Mouse (Mus musculus) erythroblast, adult 5-6 weeks (primary cell): Measurements from ENCODE around the gene Nlk. TPM values are rescaled to one million over a fixed set of nuclear protein-coding genes. Genes with fewer than 3 reads are reported as not detected.
"Not testable (repeated sequence)": the region's sequence is repeated elsewhere in the genome, so short reads cannot be mapped to it uniquely, and the experiment has no call there.

Source experiments
- ATAC-seq: replicated peaks from 2 replicates; pipeline ENCODE4 v1.8.0; 2016; ENCODE audit warnings: moderate number of reproducible peaks, mild to moderate bottlenecking, moderate TSS enrichment, inconsistent platforms; ENCODE audit not compliant: poor library complexity, low FRiP score, severe bottlenecking
- total RNA-seq, 2 experiments: library from RNA; stranded (forward) in 1 of 2; stranded (reverse) in 1 of 2; fragments of 150-400 nt in 1 of 2; fragments of 200-764, 138-1000 nt in 1 of 2; gene quantifications; 2 replicates each; pipeline versions ENCODE4 v1.2.3 to v1.2.4; 2015 to 2017; ENCODE audit warnings: low replicate concordance in 2 of 2

Gene Nlk
- total RNA-seq, 2 experiments from 2014 or later, result 2.7 to 5.2 TPM

DNA sequence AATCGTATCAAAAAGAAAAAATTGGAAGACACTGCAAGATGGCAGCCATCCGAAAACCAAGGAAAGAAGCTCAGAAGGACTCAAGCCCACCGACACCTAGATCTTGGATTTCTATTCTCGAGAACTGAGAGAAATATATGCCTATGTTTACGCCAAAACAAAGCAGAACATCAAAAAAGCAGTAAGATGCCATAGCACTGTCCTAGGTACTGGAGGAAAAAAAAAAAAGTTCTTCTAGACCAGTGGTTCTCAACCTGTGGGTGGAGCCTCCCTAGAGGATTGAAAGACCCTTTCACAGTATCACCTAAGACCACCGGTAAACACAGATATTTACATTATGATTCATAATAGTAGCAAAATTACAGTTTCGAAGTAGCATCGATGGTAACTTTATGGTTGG is 3.9 kb downstream of the Nlk start:
- no peak for ATAC-seq

DNA sequence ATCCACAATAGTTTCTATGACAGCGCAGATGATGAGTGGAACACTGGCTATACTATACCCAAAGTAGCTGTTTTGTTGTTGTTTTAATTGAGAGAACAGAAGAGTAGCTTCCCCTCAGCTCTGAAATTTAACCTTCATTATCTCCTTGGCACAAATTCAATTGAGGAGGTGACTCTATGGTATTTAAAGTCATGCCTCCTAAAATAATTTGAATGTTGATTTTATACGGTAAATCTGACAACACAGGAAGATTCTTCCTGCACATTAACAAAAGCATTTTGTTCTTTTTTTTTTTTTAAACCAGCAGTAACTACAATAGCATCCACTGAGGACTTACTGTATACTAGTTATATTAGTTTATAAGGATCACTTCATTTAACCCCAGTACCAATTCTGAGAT is 6.0 kb downstream of the Nlk start:
- no peak for ATAC-seq

DNA sequence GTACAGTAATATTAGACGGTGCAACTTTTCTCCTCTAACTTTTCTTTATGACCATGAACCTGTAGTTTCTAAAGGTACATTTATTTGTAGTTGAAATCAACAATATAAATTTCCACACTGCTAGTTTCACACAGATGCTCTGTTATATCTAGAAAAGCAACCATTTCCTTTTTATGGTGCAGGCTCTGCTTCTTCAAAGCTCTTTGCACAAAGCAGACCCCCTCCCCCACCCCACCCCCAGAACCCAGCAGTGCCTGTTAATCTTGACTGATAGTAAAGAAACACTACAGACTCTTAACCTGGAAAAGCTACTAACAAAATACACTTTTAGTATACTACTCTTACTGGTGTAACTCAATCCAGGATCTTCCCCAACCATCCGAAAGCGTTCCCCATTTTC is 6.6 kb downstream of the Nlk start:
- ATAC-seq, result no peak

DNA sequence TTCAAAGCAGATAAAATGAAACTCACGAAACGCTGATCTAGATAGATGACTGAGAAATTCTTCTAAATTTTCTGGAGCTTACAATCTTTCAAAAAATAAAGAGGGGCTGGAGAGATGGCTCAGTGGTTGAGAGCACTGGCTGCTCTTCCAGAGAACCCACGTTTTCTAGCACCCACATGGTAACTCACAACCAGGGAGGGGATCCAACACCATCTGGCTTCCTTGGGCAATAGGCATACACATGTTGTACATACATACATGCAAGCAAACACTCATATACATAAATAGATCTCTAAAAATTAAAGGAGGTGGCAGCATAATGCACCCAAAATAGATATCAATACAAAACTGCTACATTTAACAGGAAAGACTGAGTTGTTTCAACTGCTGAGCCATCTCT is 16.1 kb downstream of the Nlk start:
- ATAC-seq, result no peak

DNA sequence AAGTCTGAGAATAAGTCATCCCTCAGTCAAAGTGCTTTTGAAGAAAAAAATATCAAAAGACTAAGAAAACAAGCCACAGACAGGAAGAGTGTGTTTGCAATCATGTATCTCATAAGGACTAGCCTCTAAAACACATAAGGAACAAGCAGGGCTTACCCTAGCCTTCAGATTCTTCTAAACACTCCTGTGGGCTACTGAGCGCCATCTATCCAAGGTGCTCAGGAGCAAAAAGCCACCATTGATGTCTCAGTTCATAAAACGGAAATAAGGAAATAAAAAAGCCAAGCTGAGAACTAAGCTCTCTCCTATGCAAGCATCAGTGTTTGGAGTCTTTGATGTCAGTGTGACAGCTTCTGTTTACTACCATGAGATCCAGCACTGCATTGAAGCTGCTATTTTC is 18.4 kb downstream of the Nlk start:
- ATAC-seq, result no peak

DNA sequence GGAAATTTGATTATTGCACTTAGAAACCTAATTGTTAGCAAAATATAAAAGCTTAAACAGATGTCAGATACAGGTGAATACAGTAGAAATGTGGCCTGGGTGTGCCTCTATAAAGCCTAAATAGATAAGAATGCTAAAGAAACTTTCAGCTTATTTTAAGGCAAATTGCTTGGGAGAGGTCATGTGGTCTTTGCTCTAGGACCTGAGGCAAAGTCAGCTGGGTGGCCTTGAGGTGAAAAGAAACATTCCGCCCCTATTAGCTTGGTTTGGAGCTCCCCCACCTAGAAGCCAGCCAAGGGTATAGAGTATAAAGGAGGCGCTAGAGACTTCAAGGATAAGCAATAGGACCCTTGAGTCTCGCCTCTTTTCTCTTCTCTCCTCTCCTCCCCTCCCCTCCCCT is 28.5 kb downstream of the Nlk start:
- ATAC-seq, result no peak

DNA sequence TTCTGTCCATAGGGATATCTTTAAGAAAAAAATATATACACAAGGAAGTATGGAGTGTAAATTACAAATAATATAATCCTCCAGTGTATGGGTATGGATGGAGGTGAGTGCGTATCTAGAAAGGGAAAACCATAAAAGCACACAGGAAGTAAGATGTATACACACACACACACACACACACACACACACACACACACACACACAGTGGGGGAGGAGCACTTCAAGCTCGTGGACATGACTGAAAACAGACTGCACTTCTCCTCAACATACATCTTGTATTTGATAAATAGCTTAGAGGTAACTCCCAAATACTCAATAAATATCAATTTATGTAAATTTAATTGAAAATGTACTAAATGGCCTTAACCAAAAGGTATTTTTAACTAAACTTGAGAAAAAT is 32.3 kb downstream of the Nlk start:
- ATAC-seq, result no peak

DNA sequence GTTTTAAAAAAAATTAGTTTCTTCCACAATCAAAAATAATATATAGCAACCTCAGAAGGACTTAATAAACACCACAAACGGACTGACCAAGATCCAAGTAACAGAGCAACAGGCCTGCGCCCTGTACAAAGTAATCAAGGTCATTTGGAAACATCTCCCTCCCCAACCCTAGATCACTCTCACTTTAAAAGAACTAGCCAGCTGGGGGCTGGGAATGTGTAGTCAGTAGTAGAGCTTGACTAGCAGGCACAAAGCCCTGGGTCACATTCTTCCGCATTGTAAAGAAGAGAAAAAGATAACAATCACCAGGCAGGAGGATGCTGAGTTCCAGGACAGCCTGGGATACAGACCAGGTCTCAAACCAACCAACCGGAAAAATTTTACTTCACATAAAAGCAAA is 33.3 kb downstream of the Nlk start:
- no peak for ATAC-seq

DNA sequence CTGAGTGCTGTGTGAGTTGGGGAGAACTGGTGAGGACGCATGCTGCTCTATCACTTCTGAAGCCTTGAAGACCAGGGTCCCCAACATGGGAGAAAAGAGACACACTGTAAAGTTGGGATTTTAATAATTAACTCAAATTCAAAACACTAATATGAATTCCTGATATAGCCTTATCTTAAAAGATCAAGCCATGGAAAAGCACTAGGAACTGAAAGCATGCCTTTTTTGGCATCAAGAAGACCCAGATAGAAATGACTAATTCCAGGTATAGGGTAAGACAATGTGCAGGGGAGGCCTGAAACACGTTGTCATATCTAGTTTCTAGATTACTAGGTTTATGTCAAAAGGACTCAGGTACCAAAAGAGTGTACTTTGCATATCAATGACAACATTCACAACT is 48.0 kb downstream of the Nlk start:
- ATAC-seq, result no peak

DNA sequence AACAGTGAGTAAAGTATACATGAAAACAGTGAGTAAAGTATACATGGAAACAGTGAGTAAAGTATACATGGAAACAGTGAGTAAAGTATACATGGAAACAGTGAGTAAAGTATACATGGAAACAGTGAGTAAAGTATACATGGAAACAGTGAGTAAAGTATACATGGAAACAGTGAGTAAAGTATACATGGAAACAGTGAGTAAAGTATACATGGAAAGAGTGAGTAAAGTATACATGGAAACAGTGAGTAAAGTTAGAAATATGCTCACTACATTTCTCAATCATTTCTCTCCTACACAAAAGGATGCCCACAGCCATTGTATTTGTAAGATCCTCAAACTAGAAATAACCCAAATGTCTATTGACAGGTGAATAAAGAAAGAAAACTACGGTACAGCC is 48.8 kb downstream of the Nlk start:
- ATAC-seq, result not testable (repeated sequence)

DNA sequence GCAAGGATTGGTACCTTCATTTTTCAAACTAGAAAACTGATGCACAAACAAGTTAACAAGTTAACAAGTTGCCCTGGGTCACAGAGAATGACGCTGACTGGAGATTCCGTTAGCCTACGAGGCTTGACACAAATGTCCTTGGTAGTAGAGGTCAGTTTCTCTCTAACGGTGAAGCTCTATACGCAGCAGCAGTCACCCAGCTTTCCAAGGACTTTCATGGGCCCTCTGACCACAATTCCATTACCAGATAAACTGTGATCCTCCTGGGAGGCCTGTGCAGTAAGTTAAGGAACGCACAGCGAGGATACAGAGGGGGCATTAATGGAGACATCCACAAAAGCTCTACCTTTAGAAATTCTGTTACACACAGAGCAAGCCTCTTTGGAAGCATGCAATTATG is 53.4 kb downstream of the Nlk start:
- no peak for ATAC-seq

DNA sequence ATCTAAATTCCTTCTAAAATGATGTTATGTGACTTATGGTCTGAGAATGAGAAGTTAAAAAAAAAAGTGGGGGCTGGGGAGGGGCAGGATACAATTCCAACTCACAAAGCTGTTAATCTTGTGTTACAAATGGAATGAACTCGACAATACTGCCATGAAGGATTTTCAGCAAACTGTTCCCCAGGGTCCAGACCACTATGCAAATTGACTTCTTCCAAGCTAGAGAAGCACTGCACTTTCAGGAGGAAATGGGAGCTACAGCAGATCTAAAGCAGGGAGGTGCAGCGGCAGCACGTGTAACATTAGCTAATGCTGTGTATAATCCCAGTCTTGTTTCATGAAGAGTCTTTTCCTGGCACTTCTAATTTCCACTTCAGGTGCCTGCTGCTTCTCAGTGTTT is 55.0 kb downstream of the Nlk start:
- no peak for ATAC-seq

DNA sequence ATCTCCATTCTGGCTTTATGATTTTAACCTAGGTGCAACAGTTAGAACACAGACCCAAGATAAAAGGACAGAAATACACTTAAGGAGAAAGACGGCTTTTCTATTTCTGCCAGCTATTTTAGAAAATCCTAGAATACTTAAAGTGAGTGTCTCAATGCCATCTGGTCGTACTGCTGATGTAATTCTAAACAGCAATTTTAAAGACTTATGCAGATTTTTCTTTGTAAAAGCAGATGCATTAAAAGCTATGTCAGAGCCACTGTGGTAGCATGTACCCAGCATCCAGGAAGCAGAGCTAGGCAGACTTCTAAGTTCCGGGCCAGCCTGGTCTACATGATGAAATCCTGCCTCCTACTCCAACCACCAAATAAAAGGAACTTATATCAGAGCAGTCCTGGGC is 56.1 kb downstream of the Nlk start:
- no peak for ATAC-seq

DNA sequence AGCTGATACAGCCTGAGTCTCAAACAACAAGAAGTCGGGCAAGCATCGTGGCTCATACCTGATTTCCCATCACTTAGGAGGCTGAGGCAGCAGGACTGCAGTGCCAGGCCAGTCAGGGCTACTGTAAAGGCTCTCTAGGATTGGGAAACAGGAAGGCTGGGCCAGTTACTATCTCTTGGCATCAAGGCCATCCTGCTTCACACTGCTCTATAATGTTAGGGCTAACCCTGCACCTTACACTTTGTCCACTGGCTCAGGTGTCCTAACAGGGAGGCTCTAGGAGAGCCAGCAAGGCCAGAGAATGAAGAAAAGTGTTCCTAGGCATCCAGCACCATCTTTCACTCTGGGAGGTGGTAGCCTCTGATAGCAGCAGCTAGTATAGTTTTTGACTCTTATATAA is 64.4 kb downstream of the Nlk start:
- ATAC-seq, result no peak

DNA sequence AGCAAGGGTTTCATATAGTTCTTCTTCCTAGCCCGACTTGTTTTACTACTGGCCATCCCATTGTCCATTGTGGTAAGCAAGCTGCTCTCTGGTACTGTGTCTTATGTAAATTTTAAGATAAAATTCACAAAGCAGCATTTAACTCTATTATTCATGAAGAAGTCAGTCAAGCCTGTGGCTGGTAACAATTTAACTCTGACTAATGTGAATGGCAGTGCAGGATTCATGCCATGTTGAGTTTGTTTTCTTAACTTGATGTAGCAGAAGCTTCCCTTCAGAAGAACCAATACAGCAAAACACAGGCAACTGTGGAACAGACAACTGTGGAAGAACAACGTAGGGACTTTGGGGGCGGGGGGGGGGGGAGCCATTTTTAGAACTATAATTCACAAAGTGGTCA is 68.3 kb downstream of the Nlk start:
- no peak for ATAC-seq

DNA sequence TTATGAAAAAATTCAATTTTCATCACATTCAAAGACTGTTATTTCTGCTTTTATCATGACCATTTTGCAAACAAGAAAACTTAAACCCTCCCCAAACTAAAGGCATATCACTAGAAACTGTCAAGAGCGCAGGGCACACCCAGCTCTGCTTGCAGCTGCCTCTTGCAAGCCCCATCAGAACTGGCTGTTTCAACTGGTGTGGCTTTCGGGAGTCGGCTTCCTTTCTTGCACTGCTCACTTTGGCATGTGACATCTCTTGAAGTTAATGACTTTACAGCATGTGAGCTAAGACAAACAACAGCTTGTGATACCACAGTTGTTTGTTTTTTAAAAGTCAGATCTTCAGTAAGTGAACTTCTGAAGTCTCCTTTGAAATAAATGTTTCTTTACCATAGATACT is 72.8 kb downstream of the Nlk start:
- no peak for ATAC-seq

DNA sequence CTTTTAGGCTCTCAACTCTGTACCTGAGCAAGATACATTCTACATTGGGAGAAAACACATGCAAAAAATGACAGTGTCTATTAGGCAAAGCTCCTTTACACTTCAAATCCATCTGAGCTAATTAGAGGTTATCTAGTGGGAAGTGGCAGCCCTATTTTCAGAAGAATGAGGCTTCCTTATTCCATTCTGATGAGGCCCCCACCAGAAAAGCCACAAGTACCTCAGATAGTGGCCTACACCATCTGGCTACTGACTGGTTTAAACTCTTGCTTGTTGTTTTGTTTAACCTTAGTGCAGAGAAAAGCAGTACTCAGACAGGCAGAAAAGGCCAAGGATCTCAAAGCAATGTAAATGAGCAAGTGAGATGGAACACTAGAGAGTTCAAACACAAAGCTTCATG is 75.2 kb downstream of the Nlk start:
- ATAC-seq, result no peak

DNA sequence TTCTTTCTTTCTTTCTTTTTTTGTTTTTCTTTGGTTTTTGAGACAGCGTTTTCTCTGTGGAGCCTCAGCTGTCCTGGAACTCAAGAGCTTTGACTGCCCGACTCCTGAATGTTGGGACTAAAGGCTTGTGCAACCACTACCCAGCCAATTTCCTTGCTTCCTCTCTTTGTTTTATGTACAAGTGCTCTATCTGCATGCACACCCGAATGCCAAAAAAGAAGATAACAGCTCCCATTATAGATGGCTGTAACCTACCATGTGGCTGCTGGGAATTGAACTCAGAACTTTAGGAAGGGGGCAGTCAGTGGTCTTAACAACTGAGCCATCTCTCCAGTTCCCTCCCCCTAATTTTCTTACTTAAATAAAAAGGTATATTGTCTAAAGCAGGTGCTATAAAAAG is 77.0 kb downstream of the Nlk start:
- no peak for ATAC-seq

DNA sequence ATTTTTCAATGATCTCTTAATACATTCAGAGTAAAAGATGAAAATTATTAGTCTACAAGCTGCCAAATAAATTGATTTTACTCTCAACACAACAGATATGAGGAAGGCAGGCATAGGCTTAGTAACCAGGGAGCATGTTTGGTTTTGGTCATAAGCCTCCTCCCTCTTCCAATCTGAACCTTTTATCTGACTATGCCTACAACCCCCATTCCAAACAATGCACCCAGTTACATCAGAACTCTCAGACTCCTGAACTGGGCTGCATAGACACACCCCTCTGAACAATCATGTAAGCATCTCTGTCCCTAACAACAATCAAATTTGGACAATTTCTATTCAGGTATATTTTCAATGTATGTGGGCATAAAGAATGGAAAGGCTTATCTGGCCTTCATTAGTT is 85.9 kb downstream of the Nlk start:
- ATAC-seq, result no peak

DNA sequence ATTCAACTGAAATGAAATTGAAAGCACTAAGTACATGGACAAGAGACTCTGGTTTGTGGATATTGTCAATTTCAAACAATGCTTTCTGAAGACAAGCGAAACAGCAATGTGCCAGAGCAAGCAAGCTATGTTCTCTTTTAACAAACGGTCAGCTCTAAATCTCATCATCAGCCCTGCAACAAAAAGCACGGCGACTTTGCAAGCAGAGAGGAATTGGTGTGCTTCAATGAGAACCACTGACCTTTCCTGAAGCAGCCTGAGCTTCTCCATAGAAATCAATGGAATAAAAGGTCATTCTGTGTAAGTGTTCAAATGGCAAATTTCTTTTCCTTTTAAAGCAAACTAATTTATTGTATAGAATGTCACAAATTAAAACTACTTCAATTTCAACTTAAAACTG is 87.5 kb downstream of the Nlk start:
- no peak for ATAC-seq

DNA sequence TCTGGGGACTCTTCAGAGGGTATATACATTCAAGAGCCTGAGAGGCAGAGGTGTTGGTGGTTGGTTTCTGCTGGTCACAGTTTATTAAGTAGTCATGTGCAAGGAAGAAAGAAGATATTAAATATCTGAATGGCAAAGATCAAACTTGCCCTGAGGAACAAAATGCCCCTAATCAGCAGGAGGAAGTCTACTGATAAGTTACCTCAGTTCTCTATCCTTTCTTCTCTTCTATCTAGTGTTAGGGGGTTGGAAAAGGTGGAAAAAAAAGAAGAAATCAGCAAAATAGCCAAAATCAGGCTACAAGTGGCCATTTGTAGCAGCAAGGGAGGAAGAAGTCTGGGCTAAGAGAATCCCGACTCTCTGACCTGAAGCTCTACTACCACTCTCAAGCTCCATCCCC is 92.3 kb downstream of the Nlk start:
- ATAC-seq, result no peak

DNA sequence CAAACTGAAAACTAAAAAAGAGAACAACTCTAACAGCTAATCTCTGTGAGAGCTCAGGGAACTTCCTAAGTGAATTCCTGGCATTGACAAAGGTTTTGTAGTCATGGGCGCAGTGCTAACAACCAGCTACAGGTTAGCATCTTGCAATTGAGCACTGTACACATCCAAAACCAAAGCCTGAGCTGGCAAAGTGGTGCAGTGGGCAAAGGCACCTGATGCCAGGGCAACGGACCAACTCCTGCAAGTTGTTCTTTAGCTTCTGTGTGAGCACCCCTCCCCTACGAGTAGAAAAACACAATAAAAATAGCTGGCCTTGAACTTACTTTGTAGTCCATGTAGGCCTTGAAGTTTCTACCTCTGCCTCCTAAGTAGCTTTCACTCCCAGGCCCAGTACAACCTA is 94.4 kb downstream of the Nlk start:
- no peak for ATAC-seq

DNA sequence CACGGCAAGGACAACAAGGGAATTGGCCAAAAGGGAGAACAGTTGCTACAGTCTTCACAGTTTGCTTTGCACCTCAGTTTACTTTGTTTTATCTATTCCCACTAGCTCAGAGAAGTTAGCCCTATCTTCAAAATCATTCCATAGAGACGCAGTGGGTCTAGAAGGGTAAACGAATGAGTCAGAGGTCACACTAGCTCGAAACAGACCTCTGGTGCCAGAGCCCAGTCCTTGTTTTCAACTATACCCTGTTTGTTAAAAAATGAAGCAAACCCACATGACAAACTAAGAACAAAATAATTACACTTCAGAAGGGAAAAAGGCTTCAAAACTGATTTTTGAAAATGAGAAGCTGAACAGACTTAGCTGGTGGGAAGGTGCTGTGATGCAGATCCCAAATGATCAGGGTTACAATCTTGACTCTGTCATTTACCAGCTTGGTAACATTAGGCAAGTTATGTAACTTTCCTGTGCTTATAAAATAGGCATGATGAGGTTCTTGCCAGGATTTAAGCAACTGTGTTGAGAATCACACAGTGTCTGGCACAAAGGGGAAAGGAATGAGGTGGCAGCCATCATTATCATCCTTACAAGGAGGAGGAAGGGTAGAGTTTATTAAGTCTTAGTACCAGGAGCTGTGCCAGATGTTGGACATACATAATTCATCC is 96.1 kb downstream of the Nlk start:
- no peak for ATAC-seq
